Mouse (Mus musculus): ENCODE data around the gene P2rx4.

P2rx4 gene

GRCm38 (mm10) chr5:122704571-122704970 lies 2.8 kb upstream of the P2rx4 start:
- DNase-seq = no peak

DNA sequence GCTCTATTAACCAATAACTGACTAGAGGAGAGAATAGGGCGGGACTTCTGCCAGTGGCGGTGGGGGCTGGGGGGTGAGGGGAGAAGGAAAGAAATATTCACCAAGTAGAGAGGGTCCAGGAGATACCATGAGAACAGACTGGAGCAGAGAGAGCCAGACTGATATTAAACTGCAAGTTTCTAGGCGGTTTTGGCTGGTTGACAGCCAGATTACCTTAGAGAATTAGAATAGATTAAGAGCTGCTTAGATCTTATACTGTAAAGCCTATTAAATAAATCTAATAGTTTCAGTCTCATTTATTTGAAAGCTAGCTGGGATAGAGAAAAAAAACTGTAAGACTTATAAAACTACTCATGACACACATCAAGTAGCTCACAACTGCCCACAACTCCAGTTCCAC lies 2.2 kb upstream of the P2rx4 start:
- DNase-seq = no peak

- DNase-seq = no peak
Measured at GRCm38 (mm10) chr5:122706917-122707275, 448 bp upstream of the P2rx4 start.

- no peak for DNase-seq
Measured at GRCm38 (mm10) chr5:122708819-122709218, 1.5 kb downstream of the P2rx4 start.

- DNase-seq = no peak
Measured at GRCm38 (mm10) chr5:122715723-122716122, 8.4 kb downstream of the P2rx4 start.

GRCm38 (mm10) chr5:122716793-122717192 lies 9.4 kb downstream of the P2rx4 start:
- DNase-seq = no peak

DNA sequence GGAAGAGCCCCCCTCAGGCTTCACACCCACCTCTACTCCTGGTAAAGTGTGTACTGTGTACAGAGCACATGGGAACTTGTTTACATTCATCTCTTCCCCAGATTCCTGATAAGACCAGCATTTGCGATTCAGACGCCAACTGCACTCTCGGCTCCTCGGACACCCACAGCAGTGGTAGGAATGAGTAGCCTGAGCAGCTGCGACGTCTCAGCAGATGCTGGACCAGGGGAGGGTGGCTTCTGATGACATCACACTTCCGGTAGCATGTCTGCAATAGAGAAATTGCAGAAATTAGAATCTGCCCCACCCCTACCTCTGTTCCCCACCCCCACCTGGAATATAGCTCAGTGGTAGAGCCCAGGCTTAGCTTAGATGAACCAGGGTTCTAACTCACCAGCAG lies 11.1 kb downstream of the P2rx4 start:
- no peak for DNase-seq

DNA sequence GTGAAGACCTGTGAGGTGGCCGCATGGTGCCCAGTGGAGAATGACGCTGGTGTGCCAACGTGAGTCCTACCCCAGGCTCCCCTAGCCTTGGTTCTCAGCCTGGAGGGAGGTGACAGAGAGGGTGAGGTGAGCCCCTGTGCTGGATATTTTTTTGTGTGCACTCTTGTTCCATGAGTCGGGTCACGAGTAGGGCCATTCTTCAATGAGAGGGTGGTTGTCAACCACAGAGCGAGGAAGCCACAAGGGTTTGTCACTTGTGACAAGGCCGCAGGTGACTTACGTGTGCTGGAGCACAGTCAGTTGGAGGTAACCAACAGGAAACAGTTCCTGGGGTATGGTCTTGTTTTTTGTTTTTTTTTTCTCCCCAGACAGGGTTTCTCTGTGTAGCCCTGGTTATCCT lies 11.8 kb downstream of the P2rx4 start:
- DNase-seq = peak; percentile 33

DNA sequence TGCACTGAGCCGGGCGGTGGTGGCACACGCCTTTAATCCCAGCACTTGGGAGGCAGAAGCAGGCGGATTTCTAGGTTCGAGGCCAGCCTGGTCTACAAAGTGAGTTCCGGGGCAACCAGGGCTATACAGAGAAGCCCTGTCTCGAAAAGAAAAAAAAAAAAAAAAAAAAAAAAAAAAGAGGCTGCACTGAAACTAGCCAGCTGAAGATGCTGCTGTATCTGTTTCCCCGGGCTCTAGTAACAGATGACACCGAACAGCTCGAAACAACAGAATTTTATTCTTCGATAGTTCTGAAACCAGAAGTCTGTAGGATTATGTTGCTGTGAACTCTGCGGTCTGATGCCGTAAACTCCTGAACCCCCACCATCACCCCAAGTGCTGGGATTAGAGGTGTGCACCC lies 18.1 kb downstream of the P2rx4 start:
- no peak for DNase-seq

GRCm38 (mm10) chr5:122726068-122726467 lies 18.7 kb downstream of the P2rx4 start:
- peak; percentile 77 for DNase-seq

- no peak for DNase-seq
Measured at GRCm38 (mm10) chr5:122726595-122726994, 19.3 kb downstream of the P2rx4 start.

DNA sequence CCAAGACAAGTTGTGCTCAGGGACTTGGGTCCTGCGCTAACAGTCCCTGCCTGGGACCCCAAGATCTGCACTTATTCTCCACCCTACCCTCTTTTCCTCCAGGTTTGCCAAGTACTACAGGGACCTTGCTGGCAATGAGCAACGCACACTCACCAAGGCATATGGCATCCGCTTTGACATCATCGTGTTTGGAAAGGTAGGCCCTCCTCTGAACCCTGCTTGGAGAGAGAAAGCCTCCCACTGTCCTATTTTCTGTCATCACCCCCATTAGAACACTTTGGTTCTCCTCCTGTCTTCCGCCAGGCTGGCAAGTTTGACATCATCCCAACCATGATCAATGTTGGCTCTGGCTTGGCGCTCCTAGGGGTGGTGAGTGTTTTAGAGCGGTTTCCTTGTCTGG lies 19.8 kb downstream of the P2rx4 start:
- DNase-seq = no peak

GRCm38 (mm10) chr5:122730776-122731175 lies 23.4 kb downstream of the P2rx4 start:
- DNase-seq = no peak

- peak; percentile 85 for DNase-seq
Measured at GRCm38 (mm10) chr5:122731321-122731720, 24.0 kb downstream of the P2rx4 start.

- peak; percentile 65 for DNase-seq
Measured at GRCm38 (mm10) chr5:122731991-122732673, 24.8 kb downstream of the P2rx4 start.

DNA sequence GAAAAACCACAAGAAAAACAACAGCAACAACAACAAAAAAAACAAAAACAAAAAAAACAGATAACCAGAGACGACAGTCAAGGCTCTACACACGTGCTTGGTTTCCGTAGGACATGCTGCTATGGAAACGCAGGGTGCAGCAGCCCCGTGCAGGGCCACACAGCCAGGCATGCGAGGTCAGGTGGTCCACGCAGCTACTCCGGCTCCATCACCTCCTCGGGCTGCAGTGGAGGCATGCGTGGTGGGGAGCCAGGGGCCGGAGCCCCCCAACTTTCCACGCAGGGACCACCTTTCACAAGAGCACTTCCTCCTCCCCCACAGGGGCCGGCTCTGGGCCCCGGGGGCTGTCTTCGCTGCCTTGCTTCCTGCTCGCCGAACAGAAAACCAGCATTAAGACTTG lies 26.5 kb downstream of the P2rx4 start:
- peak; percentile 70 for DNase-seq

DNA sequence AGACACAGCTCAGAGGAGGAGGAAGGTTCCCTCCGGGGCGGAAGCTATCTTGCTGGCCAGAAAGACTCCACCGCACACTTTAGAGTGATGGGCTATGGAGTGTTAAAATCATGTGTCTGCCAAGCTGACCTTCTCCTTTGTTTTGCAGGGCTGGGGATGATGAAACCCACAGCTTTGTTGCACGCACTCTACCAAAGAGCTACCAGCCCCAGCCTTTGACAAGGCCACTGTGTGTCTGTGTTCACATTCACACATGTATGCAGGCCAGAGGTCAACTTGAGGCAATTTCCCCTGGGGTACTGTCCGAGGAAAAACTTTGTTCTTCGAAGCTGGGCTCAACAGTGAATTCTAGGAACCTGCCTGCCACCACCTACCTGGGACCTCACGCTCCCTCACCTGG lies 28.5 kb downstream of the P2rx4 start:
- no peak for DNase-seq

DNA sequence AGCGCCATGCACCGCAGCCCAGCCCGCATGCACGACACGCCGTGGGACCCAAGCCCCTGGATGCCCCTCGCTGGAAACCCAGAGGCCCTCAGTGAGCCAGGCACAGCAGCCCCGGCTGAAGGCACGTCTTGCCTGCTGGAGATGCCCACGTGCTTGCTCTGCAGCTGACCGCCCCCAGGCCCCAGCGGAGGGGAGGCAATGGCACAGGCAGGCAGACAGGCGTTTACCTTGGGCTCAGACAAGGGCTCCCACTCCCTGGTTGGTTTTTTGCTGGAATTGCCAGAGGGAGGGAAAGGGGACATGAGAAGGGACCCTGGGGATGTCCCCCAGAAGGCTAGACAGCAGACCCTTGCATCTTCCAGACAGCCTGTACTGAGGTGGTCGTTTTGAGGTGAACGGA lies 29.4 kb downstream of the P2rx4 start:
- no peak for DNase-seq

DNA sequence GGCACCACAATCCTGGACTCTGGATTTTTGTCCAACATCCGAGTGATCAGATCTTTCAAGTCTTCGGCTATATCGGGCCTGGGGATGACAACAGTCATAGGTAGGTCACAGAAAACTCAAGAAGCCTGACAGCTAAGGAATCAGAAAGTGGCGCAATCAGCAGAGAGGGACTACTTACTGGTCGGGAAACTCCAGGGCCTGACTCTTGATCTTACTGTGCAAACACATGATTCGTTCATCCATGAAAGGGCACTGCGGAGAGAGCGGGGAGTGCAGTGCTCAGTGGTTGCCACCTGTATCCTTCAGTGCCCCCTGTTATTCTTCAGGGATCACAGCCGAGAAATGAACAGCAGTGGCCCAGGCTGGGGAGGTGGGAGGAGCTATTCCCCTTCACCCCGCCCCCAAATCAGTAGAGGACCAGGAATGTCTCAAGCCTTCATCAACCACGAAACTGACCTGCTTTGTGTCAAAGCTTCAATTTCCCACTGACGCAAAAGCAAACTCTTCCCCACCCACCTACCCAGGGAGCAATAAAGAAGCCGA lies 36.6 kb downstream of the P2rx4 start:
- no peak for DNase-seq

DNA sequence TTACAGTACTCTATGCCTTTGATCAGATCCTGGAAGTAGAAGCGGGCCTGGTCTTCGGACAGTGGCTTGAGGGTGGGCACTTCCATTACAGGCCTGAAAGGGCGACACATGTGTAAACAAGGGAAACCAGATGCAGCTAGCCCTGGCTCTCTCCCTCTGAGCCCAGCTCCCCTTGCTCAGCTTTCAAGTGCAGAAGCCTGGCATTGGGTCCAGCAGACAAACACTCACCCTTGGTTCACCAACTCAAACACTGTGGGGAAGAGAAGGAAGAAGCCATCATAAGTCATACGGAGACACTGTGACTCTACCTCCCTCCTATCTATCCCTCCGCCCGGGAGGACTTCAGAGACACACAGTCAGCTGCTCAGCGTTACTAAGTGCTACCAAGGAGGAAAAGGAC lies 40.6 kb downstream of the P2rx4 start:
- no peak for DNase-seq

GRCm38 (mm10) chr5:122754477-122754876 lies 47.1 kb downstream of the P2rx4 start:
- DNase-seq = no peak

DNA sequence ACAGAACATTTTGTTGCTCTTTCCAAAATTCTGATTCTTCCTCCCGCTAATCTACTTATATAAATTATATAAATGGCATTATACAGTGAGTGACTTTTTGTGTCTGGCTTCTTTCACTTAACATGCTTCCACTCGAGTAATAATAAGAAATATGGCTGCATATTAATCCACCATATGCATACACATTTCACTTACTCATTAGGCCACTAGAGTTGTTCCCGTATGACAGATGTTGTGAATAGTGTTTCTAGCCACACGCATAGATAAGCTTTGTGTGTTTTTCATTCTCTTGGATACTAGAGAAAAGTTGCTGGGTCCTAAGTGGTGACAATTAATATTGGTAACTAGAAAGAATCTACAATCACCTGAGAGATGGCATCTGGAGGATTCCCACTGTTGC lies 48.3 kb downstream of the P2rx4 start:
- no peak for DNase-seq

DNA sequence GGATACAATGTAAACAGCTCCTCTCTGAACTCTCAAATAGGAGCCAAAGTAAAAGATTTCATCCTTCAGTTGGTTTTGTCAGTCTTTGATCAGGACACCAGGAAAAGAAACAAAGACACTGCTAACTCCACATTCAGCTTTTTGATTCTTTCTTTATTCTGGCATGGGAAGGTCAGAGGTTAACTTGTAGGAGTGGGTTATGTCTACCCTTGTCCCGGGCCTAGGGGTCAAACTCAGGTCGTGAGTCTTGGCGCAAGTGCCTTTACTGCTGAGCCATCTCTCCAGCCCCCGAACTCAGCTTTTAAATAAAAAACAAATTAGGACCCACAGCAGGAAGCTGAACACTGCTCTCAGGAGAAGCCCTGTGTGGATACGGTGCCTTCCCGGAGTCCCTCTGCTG lies 48.8 kb downstream of the P2rx4 start:
- no peak for DNase-seq

DNA sequence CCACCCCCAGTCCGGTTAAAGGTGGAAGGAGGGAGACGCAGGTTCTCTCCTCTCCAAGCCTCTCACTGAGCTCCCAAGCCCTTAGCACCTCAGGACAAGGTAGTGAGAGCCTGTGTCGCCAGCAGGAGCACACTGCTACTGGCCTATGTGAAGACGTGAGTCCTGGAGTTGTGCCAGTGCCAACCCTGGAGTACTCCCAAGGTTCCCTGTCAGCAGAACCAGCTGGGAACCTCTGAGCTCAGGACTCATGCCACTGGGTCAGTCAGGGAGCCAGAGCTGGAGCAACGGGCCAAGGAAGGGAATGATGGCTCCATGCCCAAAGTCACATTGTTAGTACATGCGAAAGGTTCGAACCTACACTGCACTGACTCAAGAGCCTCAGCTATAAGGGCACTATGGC lies 49.3 kb downstream of the P2rx4 start:
- DNase-seq = no peak

All from thymus, postnatal 14 days (tissue).